Mouse (Mus musculus): ENCODE measurements around the gene Kyat3. TPM values are rescaled to one million over a fixed set of nuclear protein-coding genes. Genes with fewer than 3 reads are reported as not detected.

Kyat3 gene
- polyA plus RNA-seq, 2 experiments, result 5.1 to 8.4 TPM

GRCm38 (mm10) chr3:142760356-142760755, 59.5 kb downstream of the Kyat3 start:
- H3K36me3 ChIP-seq (replicated peaks; ENCODE audit: control insufficient read depth, insufficient read depth, low read depth), result no peaks in the 10 kb centered on the region
- WGBS (ENCODE audit: insufficient replicate concordance), result 69% methylated on average over 6 of the region's 6 CpGs
- H3K4me3 ChIP-seq (ENCODE audit: insufficient read depth in 1 of 2, low read depth in 2 of 2, low read length in 2 of 2), result no peak overlapping the region
- no peak overlapping the region for H3K27ac ChIP-seq
- TF ChIP-seq CTCF (IDR thresholded peaks at IDR 0.05; ENCODE audit: low read depth), result no peak
- no peak for TF ChIP-seq EP300 (IDR thresholded peaks at IDR 0.05; ENCODE audit: low read depth)
- no peak overlapping the region for H3K9ac ChIP-seq (replicated peaks)
- no peaks in the 10 kb centered on the region for H3K9me3 ChIP-seq (ENCODE audit: control insufficient read depth, low read length)
- H3K4me1 ChIP-seq (replicated peaks; ENCODE audit: control insufficient read depth in 2 of 2, insufficient read depth in 2 of 2, low read length in 1 of 2), result peaks cover 5 to 18% of the 10 kb centered on the region in 2 experiments
- no peak overlapping the region for H3K4me2 ChIP-seq (ENCODE audit: low read depth)
- ATAC-seq (ENCODE audit: insufficient read depth), result no peak
- no peaks in the 10 kb centered on the region for H3K27me3 ChIP-seq (ENCODE audit: control insufficient read depth, insufficient read depth, low read length)
- no peak for DNase-seq (ENCODE audit: low read depth in 3 of 3, low spot score in 3 of 3)

- H3K27ac ChIP-seq, result peak within 1 kb of the TSS; percentile 57
- peak; percentile 99 for ATAC-seq (ENCODE audit: insufficient read depth)
- TF ChIP-seq CTCF (IDR thresholded peaks at IDR 0.05; ENCODE audit: low read depth) (no peak), EP300 (IDR thresholded peaks at IDR 0.05; ENCODE audit: low read depth) (0 out of 2 replicates have a peak, but pooled peaks have one; percentile 15)
- DNase-seq (ENCODE audit: low read depth in 3 of 3, low spot score in 3 of 3), result peak; percentile 84 to 85 (median 85)
- under 1% methylated on average over 64 of the region's 64 CpGs for WGBS (ENCODE audit: insufficient replicate concordance)
- peaks cover 13 to 33% of the 10 kb centered on the region in 2 experiments for H3K4me1 ChIP-seq (replicated peaks; ENCODE audit: control insufficient read depth in 2 of 2, insufficient read depth in 2 of 2, low read length in 1 of 2)
- peak within 1 kb of the TSS; percentile 80 to 98 for H3K4me3 ChIP-seq (ENCODE audit: insufficient read depth in 1 of 2, low read depth in 2 of 2, low read length in 2 of 2)
- H3K36me3 ChIP-seq (replicated peaks; ENCODE audit: control insufficient read depth, insufficient read depth, low read depth), result no peaks in the 10 kb centered on the region
- no peaks in the 10 kb centered on the region for H3K9me3 ChIP-seq (ENCODE audit: control insufficient read depth, low read length)
- peak within 1 kb of the TSS; percentile 70 for H3K4me2 ChIP-seq (ENCODE audit: low read depth)
- H3K27me3 ChIP-seq (ENCODE audit: control insufficient read depth, insufficient read depth, low read length), result no peaks in the 10 kb centered on the region
- peak within 1 kb of the TSS; percentile 90 for H3K9ac ChIP-seq (replicated peaks)
Measured at GRCm38 (mm10) chr3:142764995-142765777, 64.3 kb downstream of the Kyat3 start, which contains the start of gene Gtf2b. Gtf2b (plus strand) TSS chr3:142765045.

GRCm38 (mm10) chr3:142765778-142766165, 64.9 kb downstream of the Kyat3 start:
- Histone ChIP-seq H3K27me3 (ENCODE audit: control insufficient read depth, insufficient read depth, low read length) (no peaks in the 10 kb centered on the region), H3K4me1 (replicated peaks; ENCODE audit: control insufficient read depth in 2 of 2, insufficient read depth in 2 of 2, low read length in 1 of 2) (peaks cover 13 to 34% of the 10 kb centered on the region in 2 experiments), H3K4me2 (ENCODE audit: low read depth) (peak overlapping the region; percentile 70), H3K9ac (replicated peaks) (peak overlapping the region; percentile 90), H3K9me3 (ENCODE audit: control insufficient read depth, low read length) (no peaks in the 10 kb centered on the region), H3K4me3 (ENCODE audit: insufficient read depth in 1 of 2, low read depth in 2 of 2, low read length in 2 of 2) (peak overlapping the region; percentile 80 to 98), H3K36me3 (replicated peaks; ENCODE audit: control insufficient read depth, insufficient read depth, low read depth) (no peaks in the 10 kb centered on the region), H3K27ac (no peak overlapping the region)
- WGBS (ENCODE audit: insufficient replicate concordance), result 6% methylated on average over 10 of the region's 10 CpGs
- ATAC-seq (ENCODE audit: insufficient read depth), result no peak
- TF ChIP-seq EP300 (IDR thresholded peaks at IDR 0.05; ENCODE audit: low read depth) (no peak), CTCF (IDR thresholded peaks at IDR 0.05; ENCODE audit: low read depth) (no peak)
- no peak for DNase-seq (ENCODE audit: low read depth in 3 of 3, low spot score in 3 of 3)

- no peak overlapping the region for H3K27ac ChIP-seq
- H3K4me3 ChIP-seq (ENCODE audit: insufficient read depth in 1 of 2, low read depth in 2 of 2, low read length in 2 of 2), result no peak overlapping the region
- 73% methylated on average over 6 of the region's 6 CpGs for WGBS (ENCODE audit: insufficient replicate concordance)
- TF ChIP-seq EP300 (IDR thresholded peaks at IDR 0.05; ENCODE audit: low read depth) (no peak), CTCF (IDR thresholded peaks at IDR 0.05; ENCODE audit: low read depth) (no peak)
- no peaks in the 10 kb centered on the region for H3K27me3 ChIP-seq (ENCODE audit: control insufficient read depth, insufficient read depth, low read length)
- peaks cover 17% of the 10 kb centered on the region for H3K36me3 ChIP-seq (replicated peaks; ENCODE audit: control insufficient read depth, insufficient read depth, low read depth)
- no peak for ATAC-seq (ENCODE audit: insufficient read depth)
- no peaks in the 10 kb centered on the region for H3K9me3 ChIP-seq (ENCODE audit: control insufficient read depth, low read length)
- DNase-seq (ENCODE audit: low read depth in 3 of 3, low spot score in 3 of 3), result no peak
- peaks cover 13 to 36% of the 10 kb centered on the region in 2 experiments for H3K4me1 ChIP-seq (replicated peaks; ENCODE audit: control insufficient read depth in 2 of 2, insufficient read depth in 2 of 2, low read length in 1 of 2)
- H3K9ac ChIP-seq (replicated peaks), result no peak overlapping the region
- H3K4me2 ChIP-seq (ENCODE audit: low read depth), result no peak overlapping the region
Measured at GRCm38 (mm10) chr3:142768498-142768897, 67.6 kb downstream of the Kyat3 start.

GRCm38 (mm10) chr3:142770518-142770917, 69.7 kb downstream of the Kyat3 start:
- H3K9ac ChIP-seq (replicated peaks), result no peak overlapping the region
- H3K9me3 ChIP-seq (ENCODE audit: control insufficient read depth, low read length), result no peaks in the 10 kb centered on the region
- TF ChIP-seq CTCF (IDR thresholded peaks at IDR 0.05; ENCODE audit: low read depth) (no peak), EP300 (IDR thresholded peaks at IDR 0.05; ENCODE audit: low read depth) (no peak)
- no peak overlapping the region for H3K4me2 ChIP-seq (ENCODE audit: low read depth)
- 35% methylated on average over 1 of the region's 1 CpGs for WGBS (ENCODE audit: insufficient replicate concordance)
- peaks cover 19% of the 10 kb centered on the region for H3K36me3 ChIP-seq (replicated peaks; ENCODE audit: control insufficient read depth, insufficient read depth, low read depth)
- no peak for DNase-seq (ENCODE audit: low read depth in 3 of 3, low spot score in 3 of 3)
- no peak for ATAC-seq (ENCODE audit: insufficient read depth)
- no peaks in the 10 kb centered on the region for H3K27me3 ChIP-seq (ENCODE audit: control insufficient read depth, insufficient read depth, low read length)
- peaks cover 17 to 31% of the 10 kb centered on the region in 2 experiments for H3K4me1 ChIP-seq (replicated peaks; ENCODE audit: control insufficient read depth in 2 of 2, insufficient read depth in 2 of 2, low read length in 1 of 2)
- H3K4me3 ChIP-seq (ENCODE audit: insufficient read depth in 1 of 2, low read depth in 2 of 2, low read length in 2 of 2), result no peak overlapping the region
- no peak overlapping the region for H3K27ac ChIP-seq
